Mouse (Mus musculus): ENCODE measurements around the gene Mcrip1.
"Not testable (repeated sequence)": the region's sequence is repeated elsewhere in the genome, so short reads cannot be mapped to it uniquely, and the experiment has no call there.

The Mcrip1 gene

GRCm38 (mm10) chr11:120542376-120542775 lies 7.2 kb downstream of the Mcrip1 start:
- DNase-seq (ENCODE audit: low spot score), result no peak

GRCm38 (mm10) chr11:120541907-120542306 lies 7.6 kb downstream of the Mcrip1 start:
- no peak for DNase-seq (ENCODE audit: low spot score)

GRCm38 (mm10) chr11:120539285-120540014 lies 10.1 kb downstream of the Mcrip1 start:
- DNase-seq (ENCODE audit: low spot score), result no peak

- no peak for DNase-seq (ENCODE audit: low spot score)
These were observed 10.6 kb downstream of the Mcrip1 start for GRCm38 (mm10) chr11:120538955-120539284.

- DNase-seq (ENCODE audit: low spot score), result peak; percentile 52
These were observed 11.0 kb downstream of the Mcrip1 start for GRCm38 (mm10) chr11:120538485-120538884.

- DNase-seq (ENCODE audit: low spot score), result no peak
These were observed 13.7 kb downstream of the Mcrip1 start for GRCm38 (mm10) chr11:120535804-120536203.

- no peak for DNase-seq (ENCODE audit: low spot score)
These were observed 14.4 kb downstream of the Mcrip1 start for GRCm38 (mm10) chr11:120535145-120535544.

- no peak for DNase-seq (ENCODE audit: low spot score)
These were observed 15.4 kb downstream of the Mcrip1 start for GRCm38 (mm10) chr11:120534093-120534492.

GRCm38 (mm10) chr11:120531646-120532045 lies 17.9 kb downstream of the Mcrip1 start:
- DNase-seq (ENCODE audit: low spot score), result no peak

GRCm38 (mm10) chr11:120530085-120530964 lies 19.2 kb downstream of the Mcrip1 start, which contains the start of gene Gcgr:
Gene Gcgr, plus strand, starts transcription at chr11:120530699.
- no peak for DNase-seq (ENCODE audit: low spot score)

- DNase-seq (ENCODE audit: low spot score), result no peak
These were observed 20.6 kb downstream of the Mcrip1 start for GRCm38 (mm10) chr11:120528903-120529302.

- no peak for DNase-seq (ENCODE audit: low spot score)
These were observed 21.7 kb downstream of the Mcrip1 start for GRCm38 (mm10) chr11:120527690-120528354.

- DNase-seq (ENCODE audit: low spot score), result no peak
These were observed 23.6 kb downstream of the Mcrip1 start for GRCm38 (mm10) chr11:120525959-120526358.

GRCm38 (mm10) chr11:120522581-120522980 lies 26.9 kb downstream of the Mcrip1 start:
- no peak for DNase-seq (ENCODE audit: low spot score)

- DNase-seq (ENCODE audit: low spot score), result no peak
These were observed 28.5 kb downstream of the Mcrip1 start for GRCm38 (mm10) chr11:120520967-120521540.

- no peak for DNase-seq (ENCODE audit: low spot score)
These were observed 29.0 kb downstream of the Mcrip1 start for GRCm38 (mm10) chr11:120520498-120520897.

GRCm38 (mm10) chr11:120519738-120520137 lies 29.8 kb downstream of the Mcrip1 start:
- DNase-seq (ENCODE audit: low spot score), result peak; percentile 7

- DNase-seq (ENCODE audit: low spot score), result no peak
These were observed 31.0 kb downstream of the Mcrip1 start for GRCm38 (mm10) chr11:120518558-120518957.

GRCm38 (mm10) chr11:120518027-120518426 lies 31.5 kb downstream of the Mcrip1 start:
- DNase-seq (ENCODE audit: low spot score), result no peak

- DNase-seq (ENCODE audit: low spot score), result no peak
These were observed 32.4 kb downstream of the Mcrip1 start for GRCm38 (mm10) chr11:120517147-120517546.

GRCm38 (mm10) chr11:120515611-120516010 lies 33.9 kb downstream of the Mcrip1 start:
- peak; percentile 86 for DNase-seq (ENCODE audit: low spot score)

GRCm38 (mm10) chr11:120514262-120514661 lies 35.3 kb downstream of the Mcrip1 start:
- DNase-seq (ENCODE audit: low spot score), result not testable (repeated sequence)
